Mouse (Mus musculus) liver, embryonic 15.5 days (tissue): ENCODE results near the gene Uts2. TPM values are rescaled to one million over a fixed set of nuclear protein-coding genes. Genes with fewer than 3 reads are reported as not detected.
"Not testable (repeated sequence)": the region's sequence is repeated elsewhere in the genome, so short reads cannot be mapped to it uniquely, and the experiment has no call there.

ENCODE experiments used
- ATAC-seq: fragments of 200-750 bp; cut with Nextera tagmentation; 2 replicates; pipeline ENCODE4 v1.8.0; 2017; ENCODE audit warnings: moderate number of reproducible peaks, mild to moderate bottlenecking, moderate library complexity; ENCODE audit not compliant: insufficient read depth
- H3K27ac ChIP-seq: fragments of 300-500 bp; sonication (generic); replicated peaks from 2 replicates; pipeline ENCODE4 v1.5.1; 2015; ENCODE audit warnings: mild to moderate bottlenecking, inconsistent platforms
- H3K27me3 ChIP-seq: fragments of 300-500 bp; sonication (generic); 2 replicates; pipeline ENCODE4 v1.6.1; 2015; ENCODE audit warnings: mild to moderate bottlenecking, inconsistent platforms
- H3K36me3 ChIP-seq: fragments of 300-500 bp; sonication (generic); replicated peaks from 2 replicates; pipeline ENCODE4 v1.6.1; 2015; ENCODE audit warnings: moderate library complexity, mild to moderate bottlenecking, inconsistent platforms
- H3K4me1 ChIP-seq: fragments of 300-500 bp; sonication (generic); replicated peaks from 2 replicates; pipeline ENCODE4 v1.6.1; 2015; ENCODE audit warnings: inconsistent platforms
- H3K4me2 ChIP-seq: fragments of 300-500 bp; sonication (generic); 2 replicates; pipeline ENCODE4 v1.6.1; 2015; ENCODE audit warnings: moderate library complexity, mild to moderate bottlenecking, inconsistent platforms
- H3K4me3 ChIP-seq: fragments of 300-500 bp; sonication (generic); replicated peaks from 2 replicates; pipeline ENCODE4 v1.5.1; 2015; ENCODE audit warnings: mild to moderate bottlenecking, inconsistent platforms
- H3K9ac ChIP-seq: fragments of 300-500 bp; sonication (generic); 2 replicates; pipeline ENCODE4 v1.6.1; 2015; ENCODE audit warnings: moderate library complexity, mild to moderate bottlenecking, inconsistent platforms
- H3K9me3 ChIP-seq: fragments of 300-500 bp; sonication (generic); replicated peaks from 2 replicates; pipeline ENCODE4 v1.6.1; 2016; ENCODE audit warnings: inconsistent platforms
- WGBS: fragments of 180-500 bp; shearing (Covaris S2); methylation state at CpG from one replicate; pipeline ENCODE4 v1.1.7; 2015; ENCODE audit warnings: mixed read lengths; ENCODE audit not compliant: insufficient replicate concordance; 5-methylcytosine and 5-hydroxymethylcytosine counted together
- polyA plus RNA-seq: library from polyadenylated mRNA; unstranded; fragments of >200 nt; fragmentation: Nextera tagmentation; extraction: Ambion mirVana; gene quantifications from 2 replicates; pipeline ENCODE4 v1.2.1, GENCODE M21; 2015

Gene Uts2
- polyA plus RNA-seq, 1 experiment from 2014 or later: not detected

- H3K36me3 ChIP-seq: peaks cover 19% of the 10 kb centered on the region; the same call in 1 of the 2 replicates
- no peak overlapping the region for H3K4me2 ChIP-seq
- H3K9me3 ChIP-seq: no peaks in the 10 kb centered on the region
- no peak for ATAC-seq
- no peak overlapping the region for H3K9ac ChIP-seq
- H3K4me3 ChIP-seq: no peak overlapping the region
- H3K4me1 ChIP-seq: no peaks in the 10 kb centered on the region
- H3K27me3 ChIP-seq: no peaks in the 10 kb centered on the region
- WGBS: 83% methylated on average over 10 of the region's 10 CpGs
- H3K27ac ChIP-seq: no peak overlapping the region
Observed at GRCm38 (mm10) chr4:151015946-151016345, 19.0 kb downstream of the Uts2 start.

GRCm38 (mm10) chr4:151017356-151017755, 20.5 kb downstream of the Uts2 start:
- not testable (repeated sequence) for H3K9ac ChIP-seq, H3K27me3 ChIP-seq, ATAC-seq, H3K4me3 ChIP-seq, H3K27ac ChIP-seq, H3K9me3 ChIP-seq, H3K4me2 ChIP-seq, H3K4me1 ChIP-seq
- WGBS: 70% methylated on average over 1 of the region's 1 CpGs
- peaks cover 19% of the 10 kb centered on the region; the same call in 1 of the 2 replicates for H3K36me3 ChIP-seq

- Histone ChIP-seq H3K4me1 (peaks cover 6% of the 10 kb centered on the region; the same call in 1 of the 2 replicates), H3K36me3 (peaks cover 4% of the 10 kb centered on the region), H3K4me2 (peak overlapping the region; percentile 39), H3K27me3 (no peaks in the 10 kb centered on the region), H3K4me3 (no peak overlapping the region), H3K9me3 (no peaks in the 10 kb centered on the region), H3K27ac (no peak overlapping the region), H3K9ac (no peak overlapping the region)
- 23% methylated on average over 9 of the region's 9 CpGs for WGBS
- ATAC-seq: peak; percentile 75
Observed at GRCm38 (mm10) chr4:151024152-151024551, 27.3 kb downstream of the Uts2 start.

DNA sequence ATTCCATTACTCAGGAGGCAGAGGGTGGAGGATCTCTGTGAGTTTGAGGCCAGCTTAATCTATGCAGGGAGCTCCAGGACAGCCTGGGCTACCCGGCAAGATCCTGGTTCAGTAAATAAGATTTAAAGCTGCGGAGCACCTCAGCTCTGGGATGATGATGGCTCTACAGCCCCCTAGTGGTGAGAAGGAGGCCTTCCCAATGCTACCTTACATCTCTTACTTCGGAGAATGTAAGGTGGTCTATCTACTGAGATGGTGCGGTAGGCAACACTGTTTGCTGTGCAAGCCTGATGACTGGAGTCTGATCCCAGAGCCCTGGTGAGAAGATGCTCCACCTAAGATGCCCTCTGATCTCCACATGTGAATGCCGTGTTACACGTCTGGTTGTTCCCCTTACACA, 30.1 kb downstream of the Uts2 start:
- Histone ChIP-seq H3K9ac (no peak overlapping the region), H3K4me3 (no peak overlapping the region), H3K27me3 (no peaks in the 10 kb centered on the region), H3K4me2 (no peak overlapping the region), H3K4me1 (peaks cover 6% of the 10 kb centered on the region; the same call in 1 of the 2 replicates), H3K9me3 (no peaks in the 10 kb centered on the region), H3K36me3 (peaks cover 4% of the 10 kb centered on the region), H3K27ac (no peak overlapping the region)
- WGBS: 60% methylated on average over 6 of the region's 6 CpGs
- ATAC-seq: no peak

DNA sequence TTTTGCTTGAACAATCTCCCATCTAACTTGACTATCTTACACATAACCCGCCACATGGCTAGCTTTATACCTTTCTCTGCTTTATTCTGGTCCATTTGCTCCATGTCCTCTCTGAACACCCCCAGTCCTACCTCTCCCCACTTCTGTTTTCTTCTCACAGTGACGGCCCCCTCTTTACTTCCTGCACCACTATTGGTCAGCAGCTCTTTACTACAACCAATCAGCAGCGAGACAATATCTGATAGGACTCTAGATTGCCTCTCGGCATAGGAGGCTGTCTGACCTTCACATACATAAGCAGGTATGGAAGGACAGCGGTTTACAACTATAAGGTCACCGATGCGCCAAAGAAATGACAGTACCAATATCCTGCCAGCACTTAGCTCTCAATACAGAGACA, 39.6 kb downstream of the Uts2 start:
- H3K4me1 ChIP-seq: no peaks in the 10 kb centered on the region
- H3K9me3 ChIP-seq: no peaks in the 10 kb centered on the region
- 0 out of 2 replicates have a peak, but pooled peaks cover 6% of the 10 kb centered on the region for H3K36me3 ChIP-seq
- no peak overlapping the region for H3K4me2 ChIP-seq
- H3K27ac ChIP-seq: no peak overlapping the region
- H3K9ac ChIP-seq: no peak overlapping the region
- no peak overlapping the region for H3K4me3 ChIP-seq
- ATAC-seq: no peak
- 77% methylated on average over 7 of the region's 7 CpGs for WGBS
- no peaks in the 10 kb centered on the region for H3K27me3 ChIP-seq

DNA sequence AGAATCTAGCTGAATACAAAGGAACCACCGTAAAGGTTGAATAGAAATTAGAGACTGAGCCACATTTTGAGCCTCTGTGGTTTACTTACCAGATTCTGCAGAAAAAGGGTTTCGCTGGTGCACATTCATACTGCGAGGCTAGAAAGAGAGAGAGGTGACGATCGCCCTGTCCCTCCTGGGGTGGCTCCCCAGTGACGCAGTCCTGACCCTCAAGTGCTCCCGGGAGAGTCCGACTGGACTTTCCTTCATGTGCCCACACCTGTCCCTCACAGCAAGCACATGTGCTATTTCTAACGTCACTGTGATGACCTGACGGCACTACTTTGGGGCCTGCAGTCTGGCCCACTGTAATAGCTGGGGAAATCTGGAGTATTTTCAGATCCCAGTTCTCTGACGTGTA, 40.9 kb downstream of the Uts2 start:
- no peak overlapping the region for H3K4me2 ChIP-seq
- no peaks in the 10 kb centered on the region for H3K27me3 ChIP-seq
- H3K4me3 ChIP-seq: no peak overlapping the region
- no peaks in the 10 kb centered on the region for H3K4me1 ChIP-seq
- H3K9ac ChIP-seq: no peak overlapping the region
- H3K9me3 ChIP-seq: no peaks in the 10 kb centered on the region
- no peak for ATAC-seq
- no peak overlapping the region for H3K27ac ChIP-seq
- H3K36me3 ChIP-seq: 0 out of 2 replicates have a peak, but pooled peaks cover 6% of the 10 kb centered on the region
- WGBS: 82% methylated on average over 11 of the region's 11 CpGs

GRCm38 (mm10) chr4:151041506-151041905, 44.6 kb downstream of the Uts2 start:
- WGBS: 70% methylated on average over 5 of the region's 5 CpGs
- no peak for ATAC-seq
- no peak overlapping the region for H3K9ac ChIP-seq
- no peak overlapping the region for H3K4me2 ChIP-seq
- no peak overlapping the region for H3K4me3 ChIP-seq
- H3K27me3 ChIP-seq: no peaks in the 10 kb centered on the region
- peaks cover 25% of the 10 kb centered on the region for H3K4me1 ChIP-seq
- H3K36me3 ChIP-seq: peaks cover 2% of the 10 kb centered on the region
- H3K9me3 ChIP-seq: no peaks in the 10 kb centered on the region
- no peak overlapping the region for H3K27ac ChIP-seq

- no peak for ATAC-seq
- WGBS: 57% methylated on average over 5 of the region's 5 CpGs
- peaks cover 25% of the 10 kb centered on the region for H3K4me1 ChIP-seq
- no peak overlapping the region for H3K27ac ChIP-seq
- peak overlapping the region; percentile 69 for H3K4me3 ChIP-seq
- H3K4me2 ChIP-seq: peak overlapping the region; percentile 97
- H3K36me3 ChIP-seq: peaks cover 11% of the 10 kb centered on the region
- 0 out of 2 replicates have a peak overlapping the region, but pooled peaks have one; percentile 67 for H3K9ac ChIP-seq
- H3K9me3 ChIP-seq: no peaks in the 10 kb centered on the region
- H3K27me3 ChIP-seq: no peaks in the 10 kb centered on the region
Observed at GRCm38 (mm10) chr4:151043281-151043680, 46.4 kb downstream of the Uts2 start.

DNA sequence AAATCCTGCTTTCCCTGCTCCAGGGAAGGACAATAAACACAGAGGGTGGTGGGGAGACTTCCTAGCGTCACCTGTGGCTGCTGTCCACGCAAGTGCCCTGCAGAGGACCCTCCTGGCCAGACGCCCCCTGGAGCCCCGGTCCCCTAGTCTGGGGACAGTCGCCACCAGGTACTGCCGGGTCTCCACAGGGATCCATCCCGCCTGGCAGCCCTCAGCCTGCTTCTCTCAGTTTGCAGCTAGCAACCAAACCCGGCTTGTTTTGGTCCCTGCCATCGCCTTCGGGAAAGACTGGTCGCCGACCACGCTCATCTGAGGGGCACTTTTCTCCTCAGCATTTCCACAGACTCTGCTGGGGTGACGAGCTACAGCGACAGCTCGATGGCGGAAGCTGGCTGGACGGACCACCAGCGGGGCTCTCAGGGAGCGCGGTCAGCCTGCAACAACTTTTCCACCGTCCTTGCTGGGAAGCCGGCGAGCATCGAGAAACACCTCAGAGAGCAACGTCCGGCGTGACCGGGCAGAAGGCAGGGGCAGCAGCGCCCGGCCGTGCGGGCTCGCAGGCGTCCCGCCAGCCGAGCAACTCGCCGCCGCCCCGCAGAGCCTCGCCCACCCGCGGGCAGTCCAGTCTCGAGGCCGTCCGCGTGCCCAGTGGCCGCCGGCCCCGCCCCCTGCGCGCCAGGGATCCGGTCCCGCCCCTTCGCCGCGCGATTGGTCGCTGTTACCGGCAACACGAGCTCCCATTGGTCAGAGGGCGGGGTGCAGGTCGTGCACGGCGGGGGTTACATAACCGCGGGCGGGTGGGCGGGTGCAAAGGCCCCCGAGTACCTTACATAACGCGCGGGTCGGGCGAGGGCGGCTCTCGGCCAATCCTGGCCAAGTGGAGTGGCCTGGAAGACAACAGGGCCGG, 47.4 kb downstream of the Uts2 start, which contains the start of gene Per3:
Gene Per3, minus strand, starts transcription at position 629 of the 907 bp plus-strand sequence.
- H3K4me1 ChIP-seq: peaks cover 25% of the 10 kb centered on the region
- peak within 1 kb of the TSS; percentile 69 for H3K4me3 ChIP-seq
- ATAC-seq: peak; percentile 96
- no peaks in the 10 kb centered on the region for H3K27me3 ChIP-seq
- peak within 1 kb of the TSS; percentile 70 for H3K27ac ChIP-seq
- H3K4me2 ChIP-seq: peak within 1 kb of the TSS; percentile 97
- WGBS: under 1% methylated on average over 79 of the region's 79 CpGs
- H3K36me3 ChIP-seq: peaks cover 21% of the 10 kb centered on the region
- no peaks in the 10 kb centered on the region for H3K9me3 ChIP-seq
- peak within 1 kb of the TSS; percentile 67 for H3K9ac ChIP-seq

DNA sequence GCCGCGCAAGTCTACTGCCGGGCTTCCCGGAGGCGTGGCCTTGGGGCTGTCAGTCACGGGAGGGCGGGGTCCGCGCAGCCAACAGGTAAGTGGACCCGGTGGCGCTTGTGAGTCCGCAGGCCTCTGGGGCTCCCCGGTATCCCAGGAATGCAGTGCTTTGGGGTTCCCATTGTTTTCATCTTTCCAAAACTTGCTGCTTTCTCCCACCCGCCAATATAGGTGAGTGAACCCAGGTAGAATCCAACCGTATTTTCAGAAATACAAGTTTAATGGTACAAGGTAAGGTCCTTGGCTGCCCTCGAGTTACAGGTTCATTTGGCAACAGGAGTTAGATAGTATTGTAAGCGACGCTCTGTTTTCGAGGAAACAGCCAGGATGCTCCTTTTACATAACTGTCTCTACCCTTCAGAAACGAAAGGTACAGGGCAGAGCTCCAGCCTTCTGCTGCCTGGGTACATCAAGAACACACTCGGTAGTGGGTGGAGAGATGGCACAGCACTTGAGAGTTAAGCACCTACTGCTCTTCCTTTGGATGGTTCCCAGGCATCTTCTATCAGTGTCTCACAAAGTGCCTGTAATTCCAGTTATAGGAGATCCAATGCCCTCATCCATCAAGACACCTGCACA, 48.2 kb downstream of the Uts2 start:
- Histone ChIP-seq H3K9ac (peak overlapping the region; percentile 67), H3K27me3 (no peaks in the 10 kb centered on the region), H3K9me3 (no peaks in the 10 kb centered on the region), H3K4me3 (peak overlapping the region; percentile 69), H3K4me2 (peak overlapping the region; percentile 97), H3K27ac (peak overlapping the region; percentile 70), H3K36me3 (peaks cover 29% of the 10 kb centered on the region), H3K4me1 (peaks cover 25% of the 10 kb centered on the region)
- WGBS: 5% methylated on average over 21 of the region's 21 CpGs
- ATAC-seq: no peak

DNA sequence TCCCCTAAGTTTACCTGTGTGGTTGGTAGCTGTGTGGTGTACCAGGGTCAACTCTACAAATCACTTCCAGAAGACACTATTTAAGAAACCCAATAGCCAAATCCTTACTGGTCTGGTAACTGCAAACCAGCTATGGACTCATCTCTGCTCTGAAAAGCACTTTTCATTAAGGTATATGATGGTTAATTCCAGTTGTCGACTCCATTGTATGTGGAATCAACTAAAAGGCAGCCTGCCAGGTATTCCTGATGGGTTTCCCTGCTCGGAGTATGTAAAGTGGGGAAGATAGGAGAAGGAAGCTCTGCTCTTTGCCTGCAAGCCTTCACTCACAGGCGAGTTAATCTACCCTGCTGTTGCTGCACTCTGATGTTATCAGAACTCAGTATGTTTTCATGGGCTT, 49.6 kb downstream of the Uts2 start:
- Histone ChIP-seq H3K4me3 (no peak overlapping the region), H3K27me3 (no peaks in the 10 kb centered on the region), H3K36me3 (peaks cover 41% of the 10 kb centered on the region), H3K4me2 (no peak overlapping the region), H3K4me1 (peaks cover 25% of the 10 kb centered on the region), H3K27ac (no peak overlapping the region), H3K9me3 (no peaks in the 10 kb centered on the region), H3K9ac (no peak overlapping the region)
- ATAC-seq: no peak
- 71% methylated on average over 3 of the region's 3 CpGs for WGBS
